Mouse (Mus musculus) intestine, postnatal 0 days (tissue): ENCODE measurements at regions not wholly inside any gene's neighbourhood (a gene's known extent, or its start where the extent isn't known, plus 50 kb on each side); places are given as distances from the start of the nearest gene placed in this dataset.

ENCODE experiments used
- ATAC-seq: fragments of 200-750 bp; cut with Nextera tagmentation; 2 replicates; pipeline ENCODE4 v1.8.0; 2017; ENCODE audit warnings: mild to moderate bottlenecking, moderate TSS enrichment, moderate library complexity
- H3K27ac ChIP-seq: fragments of 300-500 bp; sonication (generic); 2 replicates; pipeline ENCODE4 v1.5.1; 2014; ENCODE audit warnings: mild to moderate bottlenecking, low read depth, low read length, moderate library complexity
- H3K27me3 ChIP-seq: fragments of 300-500 bp; sonication (generic); replicated peaks from 2 replicates; pipeline ENCODE4 v1.6.1; 2014; ENCODE audit warnings: low read length, mixed read lengths; ENCODE audit not compliant: control insufficient read depth, insufficient read depth
- H3K36me3 ChIP-seq: fragments of 300-500 bp; sonication (generic); 2 replicates; pipeline ENCODE4 v1.6.1; 2014; ENCODE audit warnings: mild to moderate bottlenecking, moderate library complexity; ENCODE audit not compliant: control insufficient read depth, insufficient read depth
- H3K4me1 ChIP-seq: fragments of 300-500 bp; sonication (generic); replicated peaks from 2 replicates; pipeline ENCODE4 v1.6.1; 2014; ENCODE audit warnings: antibody characterized with exemption, low read length, mixed read lengths; ENCODE audit not compliant: control insufficient read depth, insufficient read depth
- H3K4me2 ChIP-seq: fragments of 300-500 bp; sonication (generic); replicated peaks from 2 replicates; pipeline ENCODE4 v1.6.1; 2014; ENCODE audit warnings: low read depth, mild to moderate bottlenecking, moderate library complexity
- H3K4me3 ChIP-seq: fragments of 300-500 bp; sonication (generic); 2 replicates; pipeline ENCODE4 v1.5.1; 2014; ENCODE audit warnings: low read depth, low read length
- H3K9ac ChIP-seq: fragments of 300-500 bp; sonication (generic); 2 replicates; pipeline ENCODE4 v1.6.1; 2014; ENCODE audit warnings: mild to moderate bottlenecking, low read depth, low read length
- H3K9me3 ChIP-seq: fragments of 300-500 bp; sonication (generic); 2 replicates; pipeline ENCODE4 v1.6.1; 2016; ENCODE audit warnings: mixed run types; ENCODE audit not compliant: control insufficient read depth
- CTCF ChIP-seq: sonication (generic); IDR thresholded peaks from 2 replicates; pipeline ENCODE4 v1.5.1; 2016; ENCODE audit warnings: low read depth, mild to moderate bottlenecking, control low read depth, antibody characterized with exemption, moderate library complexity
- WGBS: fragments of 180-500 bp; shearing (Covaris S2); extraction: QIAGEN DNeasy Blood & Tissue Kit; methylation state at CpG from one replicate; pipeline ENCODE4 v1.1.7; 2014; 5-methylcytosine and 5-hydroxymethylcytosine counted together

- 88% methylated on average over 2 of the region's 2 CpGs for WGBS
These were observed 192.4 kb upstream of the Id2 start for GRCm38 (mm10) chr12:25289381-25289780.

GRCm38 (mm10) chr12:25283808-25284207, 186.9 kb upstream of the Id2 start:
- no peak for TF ChIP-seq CTCF
- 40% methylated on average over 3 of the region's 3 CpGs for whole genome bisulfite sequencing

More at GRCm38 (mm10) chr12:25289381-25289780, 192.4 kb upstream of the Id2 start:
- Histone ChIP-seq H3K9me3 (no peaks in the 10 kb centered on the region), H3K36me3 (no peaks in the 10 kb centered on the region), H3K4me3 (no peak overlapping the region), H3K27me3 (no peaks in the 10 kb centered on the region), H3K4me1 (no peaks in the 10 kb centered on the region), H3K4me2 (no peak overlapping the region), H3K27ac (no peak overlapping the region), H3K9ac (no peak overlapping the region)
- no peak for ATAC-seq
- TF ChIP-seq CTCF, result no peak

GRCm38 (mm10) chr12:25281438-25281837, 184.5 kb upstream of the Id2 start:
- ATAC-seq, result no peak
- 76% methylated on average over 1 of the region's 1 CpGs for WGBS
- TF ChIP-seq CTCF, result no peak

More at GRCm38 (mm10) chr12:25283808-25284207, 186.9 kb upstream of the Id2 start:
- no peak overlapping the region for H3K27ac ChIP-seq
- no peak overlapping the region for H3K4me3 ChIP-seq
- no peak for ATAC-seq
- no peaks in the 10 kb centered on the region for H3K36me3 ChIP-seq
- no peaks in the 10 kb centered on the region for H3K9me3 ChIP-seq
- H3K27me3 ChIP-seq, result no peaks in the 10 kb centered on the region
- H3K9ac ChIP-seq, result no peak overlapping the region
- no peak overlapping the region for H3K4me2 ChIP-seq
- no peaks in the 10 kb centered on the region for H3K4me1 ChIP-seq

GRCm38 (mm10) chr12:25273631-25274305, 176.8 kb upstream of the Id2 start:
- no peak overlapping the region for H3K4me2 ChIP-seq
- H3K27me3 ChIP-seq, result no peaks in the 10 kb centered on the region
- H3K36me3 ChIP-seq, result no peaks in the 10 kb centered on the region
- ATAC-seq, result no peak
- 63% methylated on average over 6 of the region's 6 CpGs for WGBS
- H3K4me3 ChIP-seq, result no peak overlapping the region
- no peak overlapping the region for H3K27ac ChIP-seq
- H3K4me1 ChIP-seq, result 0 out of 2 replicates have a peak, but pooled peaks cover 5% of the 10 kb centered on the region
- H3K9ac ChIP-seq, result no peak overlapping the region
- no peaks in the 10 kb centered on the region for H3K9me3 ChIP-seq
- TF ChIP-seq CTCF, result no peak

More at GRCm38 (mm10) chr12:25281438-25281837, 184.5 kb upstream of the Id2 start:
- H3K4me3 ChIP-seq, result no peak overlapping the region
- H3K36me3 ChIP-seq, result no peaks in the 10 kb centered on the region
- H3K27ac ChIP-seq, result no peak overlapping the region
- no peaks in the 10 kb centered on the region for H3K9me3 ChIP-seq
- no peaks in the 10 kb centered on the region for H3K27me3 ChIP-seq
- H3K4me2 ChIP-seq, result no peak overlapping the region
- H3K4me1 ChIP-seq, result no peaks in the 10 kb centered on the region
- no peak overlapping the region for H3K9ac ChIP-seq

GRCm38 (mm10) chr12:25272752-25273125, 175.8 kb upstream of the Id2 start:
- Histone ChIP-seq H3K4me1 (0 out of 2 replicates have a peak, but pooled peaks cover 5% of the 10 kb centered on the region), H3K4me2 (no peak overlapping the region), H3K27me3 (no peaks in the 10 kb centered on the region), H3K9ac (no peak overlapping the region), H3K4me3 (no peak overlapping the region), H3K9me3 (no peaks in the 10 kb centered on the region), H3K27ac (no peak overlapping the region), H3K36me3 (no peaks in the 10 kb centered on the region)
- 28% methylated on average over 3 of the region's 3 CpGs for WGBS
- TF ChIP-seq CTCF, result no peak
- 0 out of 2 replicates have a peak, but pooled peaks have one; percentile 20 for ATAC-seq

- Histone ChIP-seq H3K27ac (no peak overlapping the region), H3K4me2 (no peak overlapping the region), H3K9me3 (no peaks in the 10 kb centered on the region), H3K27me3 (no peaks in the 10 kb centered on the region), H3K36me3 (no peaks in the 10 kb centered on the region), H3K9ac (no peak overlapping the region), H3K4me3 (no peak overlapping the region), H3K4me1 (0 out of 2 replicates have a peak, but pooled peaks cover 5% of the 10 kb centered on the region)
- TF ChIP-seq CTCF, result no peak
- peak; percentile 85 for ATAC-seq
- WGBS, result 20% methylated on average over 6 of the region's 6 CpGs
These were observed 175.3 kb upstream of the Id2 start for GRCm38 (mm10) chr12:25272114-25272751.
